Mouse (Mus musculus) cortical plate, adult 2 months (tissue): ENCODE results near the gene Baiap2.

Experiments
- CTCF ChIP-seq: fragments of 200-500 bp; IDR thresholded peaks from 2 replicates; pipeline ENCODE4 v1.5.1; 2011; ENCODE audit warnings: mild to moderate bottlenecking, control low read depth, low read length; ENCODE audit not compliant: insufficient read depth; ENCODE audit errors: extremely low read depth
- POLR2A ChIP-seq: fragments of 200-500 bp; IDR thresholded peaks from 2 replicates; pipeline ENCODE4 v1.6.1; 2011; ENCODE audit warnings: mild to moderate bottlenecking, low read length, control low read depth; ENCODE audit not compliant: insufficient read depth; ENCODE audit errors: extremely low read depth

GRCm38 (mm10) chr11:120019542-120020440, 77.2 kb downstream of the Baiap2 start:
- TF ChIP-seq POLR2A (no peak), CTCF (no peak)
